ENCODE assay signal across 17 mouse cellular contexts in genomic region chr8:115711106-115711505, GRCm38 (mm10). TPM values are rescaled to one million over a fixed set of nuclear protein-coding genes. Genes with fewer than 3 reads are reported as not detected.
DNase-seq lines count a peak whose midpoint lies in the region; ATAC-seq and TF ChIP-seq lines count a peak whose summit lies in the region.
"Had no signal": no experiment of that assay in that cellular context is flagged by ENCODE, and none has a peak within 500 bp of the region (broad histone marks: within the 10 kb centered on the region; RNA-seq: fewer than 3 reads in every experiment).

No protein-coding gene starts in this region.

- no peak for TF ChIP-seq POLR2A in kidney, adult 2 months (IDR thresholded peaks at IDR 0.05; ENCODE audit: low read depth, low read length)
- TF ChIP-seq POLR2A in lung, adult 2 months (IDR thresholded peaks at IDR 0.05; ENCODE audit: borderline replicate concordance, extremely low read depth, low read depth, low read length), result no peak

- H3K4me2 ChIP-seq in lung, embryonic 15.5 days, result peak overlapping the region; percentile 19; the same call in 1 of the 2 replicates
- H3K4me2 ChIP-seq in intestine, embryonic 14.5 days (ENCODE audit: low read length), result peak overlapping the region; percentile 21
- peak overlapping the region; percentile 27 for H3K4me2 ChIP-seq in kidney, embryonic 16.5 days (replicated peaks; ENCODE audit: low read depth, low read length)
- H3K4me2 ChIP-seq: embryonic facial prominence, embryonic 13.5 days; limb, embryonic 15.5 days had no signal

- H3K9me3 ChIP-seq in lung, embryonic 15.5 days, result no peaks in the 10 kb centered on the region
- H3K9me3 ChIP-seq in intestine, embryonic 14.5 days (ENCODE audit: control insufficient read depth, low read length), result no peaks in the 10 kb centered on the region
- no peaks in the 10 kb centered on the region for H3K9me3 ChIP-seq in kidney, embryonic 16.5 days (ENCODE audit: low read length)
- H3K9me3 ChIP-seq: embryonic facial prominence, embryonic 13.5 days; limb, embryonic 15.5 days; midbrain, embryonic 10.5 days had no signal

- ATAC-seq in lung, embryonic 15.5 days (ENCODE audit: borderline replicate concordance, extremely low read depth, low FRiP score, low TSS enrichment), result no peak
- no peak for ATAC-seq in intestine, embryonic 14.5 days (replicated peaks; ENCODE audit: low FRiP score, low TSS enrichment, low read depth)
- ATAC-seq in kidney, embryonic 16.5 days (ENCODE audit: low FRiP score, low TSS enrichment), result no peak
- ATAC-seq: forebrain, embryonic 16.5 days had no signal

- H3K4me3 ChIP-seq in kidney, adult 2 months (ENCODE audit: insufficient read depth, low read depth, low read length), result peak overlapping the region; percentile 7; the same call in 1 of the 2 replicates
- no peak overlapping the region for H3K4me3 ChIP-seq in lung, embryonic 15.5 days
- no peak overlapping the region for H3K4me3 ChIP-seq in lung, adult 2 months (replicated peaks; ENCODE audit: extremely low read depth, low read depth, low read length)
- no peak overlapping the region for H3K4me3 ChIP-seq in intestine, embryonic 14.5 days (ENCODE audit: low read depth, low read length)
- H3K4me3 ChIP-seq in kidney, embryonic 16.5 days (ENCODE audit: low read length), result no peak overlapping the region
- H3K4me3 ChIP-seq: embryonic facial prominence, embryonic 13.5 days; limb, embryonic 15.5 days; midbrain, embryonic 10.5 days had no signal

- 31% methylated on average over 11 of the region's 11 CpGs for WGBS in kidney, adult 2 months
- WGBS in lung, embryonic 15.5 days, result 37% methylated on average over 11 of the region's 11 CpGs
- WGBS in lung, adult 2 months, result 41% methylated on average over 11 of the region's 11 CpGs
- 40% methylated on average over 11 of the region's 11 CpGs for WGBS in intestine, embryonic 14.5 days
- 43% methylated on average over 11 of the region's 11 CpGs for WGBS in kidney, embryonic 16.5 days

- no peaks in the 10 kb centered on the region for H3K27me3 ChIP-seq in kidney, adult 2 months (replicated peaks; ENCODE audit: control insufficient read depth, insufficient read depth, low read length)
- H3K27me3 ChIP-seq in lung, embryonic 15.5 days, result peaks cover 8% of the 10 kb centered on the region
- H3K27me3 ChIP-seq in intestine, embryonic 14.5 days (replicated peaks; ENCODE audit: control insufficient read depth, insufficient read depth, low read length), result no peaks in the 10 kb centered on the region
- peaks cover 4% of the 10 kb centered on the region; the same call in 1 of the 2 replicates for H3K27me3 ChIP-seq in kidney, embryonic 16.5 days (ENCODE audit: insufficient read depth, low read length)

- TF ChIP-seq CTCF in kidney, adult 2 months (conservative IDR thresholded peaks at IDR 0.05; ENCODE audit: insufficient read depth, insufficient read length, low read depth, low read length), result no peak
- no peak for TF ChIP-seq CTCF in lung, adult 2 months (IDR thresholded peaks at IDR 0.05; ENCODE audit: insufficient read depth, low read length)

- H3K4me1 ChIP-seq in kidney, adult 2 months (ENCODE audit: control insufficient read depth, insufficient read depth, low read length), result peaks cover 18% of the 10 kb centered on the region; the same call in 1 of the 2 replicates
- H3K4me1 ChIP-seq in lung, embryonic 15.5 days, result peaks cover 14% of the 10 kb centered on the region
- no peaks in the 10 kb centered on the region for H3K4me1 ChIP-seq in lung, adult 2 months (ENCODE audit: control insufficient read depth, insufficient read depth, low read length)
- peaks cover 19% of the 10 kb centered on the region for H3K4me1 ChIP-seq in intestine, embryonic 14.5 days (replicated peaks; ENCODE audit: control insufficient read depth, insufficient read depth, low read length)
- H3K4me1 ChIP-seq in kidney, embryonic 16.5 days (ENCODE audit: insufficient read depth, low read length), result peaks cover 26% of the 10 kb centered on the region

- no peak overlapping the region for H3K9ac ChIP-seq in lung, embryonic 15.5 days
- no peak overlapping the region for H3K9ac ChIP-seq in intestine, embryonic 14.5 days (ENCODE audit: low read length)
- H3K9ac ChIP-seq in kidney, embryonic 16.5 days (replicated peaks; ENCODE audit: low read length), result no peak overlapping the region
- H3K9ac ChIP-seq: embryonic facial prominence, embryonic 13.5 days; limb, embryonic 15.5 days had no signal

- DNase-seq in kidney, adult 2 months, result peak; percentile 58
- no peak for DNase-seq in kidney, adult 8-10 months
- DNase-seq in lung, adult 2 months, result no peak
- DNase-seq in intestine, embryonic 14.5 days (ENCODE audit: low spot score), result no peak
- DNase-seq in right cerebral cortex, postnatal 25 days, result no peak
- DNase-seq: adrenal gland, postnatal 25 days; cerebellum, adult 11 months; cerebellum, postnatal 14 days; spleen, adult 18-20 months; thymus, adult 2 months had no signal

- peaks cover 2% of the 10 kb centered on the region; the same call in 1 of the 2 replicates for H3K36me3 ChIP-seq in kidney, adult 2 months (ENCODE audit: control insufficient read depth, insufficient read depth, low read length)
- no peaks in the 10 kb centered on the region for H3K36me3 ChIP-seq in lung, embryonic 15.5 days
- H3K36me3 ChIP-seq in intestine, embryonic 14.5 days (ENCODE audit: control insufficient read depth, insufficient read depth, low read length), result no peaks in the 10 kb centered on the region
- no peaks in the 10 kb centered on the region for H3K36me3 ChIP-seq in kidney, embryonic 16.5 days (ENCODE audit: insufficient read depth, low read length)
- H3K36me3 ChIP-seq: embryonic facial prominence, embryonic 13.5 days; limb, embryonic 15.5 days; midbrain, embryonic 10.5 days had no signal

- H3K27ac ChIP-seq in kidney, adult 2 months (ENCODE audit: insufficient read depth, low read depth, low read length), result peak overlapping the region; percentile 93
- no peak overlapping the region for H3K27ac ChIP-seq in lung, embryonic 15.5 days
- no peak overlapping the region for H3K27ac ChIP-seq in intestine, embryonic 14.5 days (ENCODE audit: low read depth)
- H3K27ac ChIP-seq in kidney, embryonic 16.5 days (ENCODE audit: low read length), result no peak overlapping the region
- H3K27ac ChIP-seq: embryonic facial prominence, embryonic 13.5 days; limb, embryonic 15.5 days; macrophage; midbrain, embryonic 10.5 days had no signal

RNA-seq across cellular contexts. Expression of gene Maf, which starts 3.5 kb away (rescaled TPM):
- 42.4 and 44.3 TPM in 2 replicates for polyA plus RNA-seq in kidney, adult 2 months (2012; rRNA removed)
- polyA plus RNA-seq in lung, embryonic 15.5 days (2015; fragmentation: Nextera tagmentation; extraction: Ambion mirVana), result 10.1 and 11.6 TPM in 2 replicates
- polyA plus RNA-seq in lung, adult 2 months (2012; rRNA removed), result 8.2 and 9.0 TPM in 2 replicates
- 10.2 and 10.3 TPM in 2 replicates for polyA plus RNA-seq in intestine, embryonic 14.5 days (2014; fragmentation: Nextera tagmentation; extraction: Ambion mirVana)
- polyA plus RNA-seq in kidney, embryonic 16.5 days (2015; fragmentation: Nextera tagmentation; extraction: Ambion mirVana), result 7.9 and 9.0 TPM in 2 replicates
